Mouse (Mus musculus) monocyte, adult 2 months (primary cell): Measurements from ENCODE around the gene Dhh.
A peak's percentile ranks its signal among the peaks of the same experiment; 100 is the strongest.
"Not testable (repeated sequence)": the region's sequence is repeated elsewhere in the genome, so short reads cannot be mapped to it uniquely, and the experiment has no call there.

ENCODE experiments used
- DNase-seq, 2 experiments: peaks; one replicate each; pipeline ENCODE4 v3.0.0; 2022; ENCODE audit warnings: low spot score in 2 of 2, low read depth in 1 of 2

Gene Dhh

DNA sequence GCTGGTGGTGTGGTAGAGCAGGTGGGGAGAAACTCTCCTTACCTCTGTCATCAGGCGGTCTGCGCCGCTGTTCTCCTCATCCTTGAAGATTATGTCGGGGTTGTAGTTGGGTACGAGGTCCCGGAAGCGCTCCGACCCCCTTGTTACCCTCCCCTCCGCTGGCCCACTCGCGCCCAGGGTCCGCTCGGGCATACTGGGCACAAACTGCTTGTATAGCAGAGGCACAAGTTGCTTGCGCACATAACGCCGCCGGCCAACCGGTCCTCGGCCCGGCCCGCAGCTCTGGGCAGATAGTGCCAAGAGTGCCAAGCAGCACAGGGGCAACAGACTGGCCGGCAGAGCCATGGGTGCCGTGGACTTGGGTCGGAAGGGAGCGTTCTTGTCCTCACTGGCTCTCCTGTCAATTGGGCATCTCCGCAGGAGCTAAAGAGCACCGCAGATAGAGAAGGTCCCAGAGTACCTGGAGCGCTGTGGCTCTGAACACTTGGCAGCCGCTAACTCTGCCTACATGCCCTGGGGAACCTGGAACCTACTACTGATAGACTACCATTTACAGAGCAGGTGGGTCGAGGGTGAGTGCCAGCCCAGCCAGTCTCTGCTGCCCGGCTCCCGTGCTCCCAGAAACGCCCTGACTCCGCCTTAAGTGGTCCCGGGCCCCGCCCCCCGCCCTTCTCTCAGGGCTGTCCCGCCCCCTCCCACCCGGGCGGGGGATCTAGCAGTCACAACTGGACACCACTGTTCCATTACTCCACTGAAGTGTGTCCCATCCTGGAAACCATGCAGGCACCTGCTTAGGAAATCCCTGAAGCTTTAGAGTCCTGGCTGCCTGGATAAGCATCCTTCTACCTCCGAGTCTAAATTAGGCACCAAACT, at the start of gene Dhh:
TSS of gene Dhh (minus strand) at position 613 of the 873 bp plus-strand sequence.
- no peak for DNase-seq

DNA sequence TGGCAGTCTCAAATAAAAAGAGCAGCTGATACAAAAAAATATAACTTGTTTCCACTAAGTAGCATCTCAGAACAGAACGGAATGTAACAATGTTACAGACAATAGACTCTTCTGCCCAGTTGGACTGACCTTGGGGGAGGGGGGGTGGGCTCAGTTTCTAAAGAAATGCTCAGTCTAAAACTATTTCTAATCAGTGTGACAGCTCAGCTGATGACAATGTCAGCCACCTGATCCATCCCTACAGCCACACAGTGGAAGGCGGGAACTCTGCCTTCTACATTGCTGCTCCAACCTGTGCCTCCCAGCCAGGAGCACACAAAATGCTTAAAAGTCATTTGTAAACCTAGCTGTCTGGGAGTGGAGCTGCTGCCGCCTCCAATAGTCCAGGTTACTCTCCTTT, 49.5 kb upstream of the Dhh start:
- no peak for DNase-seq

DNA sequence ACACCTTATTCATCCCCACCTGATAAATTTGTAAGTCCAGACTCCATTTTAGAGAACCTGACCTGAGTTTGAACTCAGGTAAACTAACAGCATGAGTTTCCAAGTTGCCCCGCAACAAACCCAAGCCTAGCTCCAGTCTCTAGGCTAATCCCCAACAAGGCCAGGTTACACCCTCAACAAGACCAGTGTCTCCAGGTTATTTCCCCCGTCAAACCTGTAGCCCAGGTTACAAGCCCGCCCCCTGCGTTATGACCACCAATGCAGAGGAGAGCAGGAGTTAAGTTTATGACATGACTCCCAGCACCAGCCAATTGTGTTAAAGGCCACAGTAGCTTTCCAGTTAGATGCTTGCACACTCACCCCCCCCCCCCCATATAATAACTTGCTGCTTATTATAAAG, 44.8 kb upstream of the Dhh start:
- DNase-seq: no peak

DNA sequence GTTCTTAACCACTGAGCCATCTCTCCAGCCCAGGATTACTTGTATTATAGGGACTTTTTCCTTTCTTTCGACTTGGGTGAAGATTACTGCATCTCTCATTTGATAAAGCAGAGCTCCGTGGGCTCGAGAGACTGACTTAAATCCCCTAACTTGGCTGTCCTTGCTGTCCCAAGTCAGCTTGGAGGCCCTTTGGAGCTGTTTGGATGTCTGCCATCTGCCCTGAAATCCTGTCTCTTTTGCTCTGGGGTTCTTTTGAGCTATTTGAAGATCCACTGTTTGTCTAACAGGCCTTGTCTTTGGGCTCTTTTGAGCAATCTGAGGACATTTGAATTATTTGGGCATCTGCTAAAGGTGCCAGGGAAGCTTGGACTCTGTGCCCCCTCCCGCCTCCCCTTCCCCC, 43.7 kb upstream of the Dhh start:
- DNase-seq: no peak

DNA sequence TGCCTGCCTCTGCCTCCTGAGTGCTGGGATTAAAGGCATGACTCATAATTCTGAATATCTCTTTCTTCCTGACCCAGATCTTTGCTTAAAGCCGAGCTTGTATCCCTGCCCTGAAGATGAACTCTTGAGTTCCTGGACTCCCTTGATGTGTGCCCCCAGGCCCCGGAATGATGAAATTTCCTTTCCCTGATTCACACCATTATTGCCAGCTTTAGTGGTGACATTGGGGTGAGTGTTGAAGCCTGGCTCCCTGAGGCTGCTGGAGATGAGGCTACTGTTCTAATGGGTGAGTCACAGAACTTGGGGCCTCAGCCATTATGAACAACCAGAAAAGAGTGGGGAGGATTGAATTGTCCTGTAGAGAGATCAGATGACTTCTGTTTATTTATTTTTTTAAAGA, 43.2 kb upstream of the Dhh start:
- no peak for DNase-seq

DNA sequence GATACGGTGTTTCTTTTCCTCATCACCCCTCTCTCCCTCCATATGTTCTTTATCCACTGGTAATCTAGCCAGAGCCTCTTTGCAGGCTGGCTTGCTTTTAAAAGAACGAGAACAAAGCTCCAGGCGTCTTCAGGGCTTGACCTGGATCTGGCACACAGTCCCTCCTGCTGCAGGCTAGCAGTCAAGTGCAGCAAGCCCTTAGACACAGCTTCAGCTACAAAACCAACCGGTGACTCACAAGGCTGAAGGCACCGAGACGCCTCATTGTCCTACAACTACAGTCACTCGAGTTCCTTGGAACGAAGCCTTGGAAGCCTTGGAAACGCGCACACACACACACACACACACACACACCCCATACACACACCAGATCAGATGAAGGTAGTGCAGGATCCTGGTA, 42.5 kb upstream of the Dhh start:
- no peak for DNase-seq

DNA sequence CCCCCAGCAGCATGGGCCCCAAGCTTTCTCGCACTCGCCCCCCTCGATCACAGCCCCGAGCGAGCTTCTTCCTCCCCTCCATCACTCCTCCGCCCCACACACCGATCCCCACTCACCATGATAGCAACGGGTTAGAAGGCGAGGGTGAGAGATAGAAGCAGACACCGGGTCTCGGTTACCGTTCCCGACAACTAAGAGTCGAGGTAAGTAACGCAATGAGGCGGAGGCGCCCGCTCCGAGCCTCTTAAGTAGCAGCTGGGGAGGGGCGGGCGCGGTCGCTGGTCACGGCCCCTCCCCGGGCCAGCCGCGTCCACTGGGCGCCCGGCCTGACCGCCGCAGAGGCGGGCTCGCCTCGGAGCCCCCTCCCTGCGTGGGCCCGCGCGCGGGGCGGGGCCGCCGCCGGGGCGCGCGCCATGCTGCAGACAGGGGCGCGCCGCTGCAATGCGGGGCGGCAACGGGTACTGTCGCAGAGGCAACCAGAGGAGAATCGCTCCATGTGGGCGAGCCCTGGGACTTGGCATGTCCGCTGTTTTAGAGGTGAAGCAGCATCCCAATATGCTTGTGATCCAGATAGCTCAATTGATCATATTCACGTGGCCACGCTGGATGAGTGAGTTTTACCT, 36.0 kb upstream of the Dhh start, which contains the start of gene Tuba1b:
TSS of gene Tuba1b (minus strand) at position 349 of the 623 bp plus-strand sequence.
- DNase-seq: peak; percentile 76 to 79

DNA sequence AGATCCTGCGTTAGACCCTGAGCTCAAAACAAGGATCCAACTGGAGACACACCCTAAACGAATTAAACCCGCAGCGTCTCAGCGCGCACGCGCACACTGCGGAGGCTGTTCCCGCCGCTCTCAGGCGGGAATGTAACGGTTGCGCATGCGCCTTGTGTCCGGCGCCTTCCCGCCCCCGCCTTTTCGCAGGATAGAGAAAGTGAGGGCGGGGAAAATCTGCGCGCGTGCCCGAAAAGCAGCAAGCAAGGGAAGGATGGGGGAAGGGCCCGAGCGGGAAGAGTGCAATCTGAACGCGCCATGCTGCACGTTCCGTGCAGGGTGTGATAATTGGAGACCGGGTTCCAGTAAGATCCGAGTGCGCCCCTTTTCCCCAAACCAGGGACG, 35.5 kb upstream of the Dhh start:
- peak; percentile 80 to 85 for DNase-seq

DNA sequence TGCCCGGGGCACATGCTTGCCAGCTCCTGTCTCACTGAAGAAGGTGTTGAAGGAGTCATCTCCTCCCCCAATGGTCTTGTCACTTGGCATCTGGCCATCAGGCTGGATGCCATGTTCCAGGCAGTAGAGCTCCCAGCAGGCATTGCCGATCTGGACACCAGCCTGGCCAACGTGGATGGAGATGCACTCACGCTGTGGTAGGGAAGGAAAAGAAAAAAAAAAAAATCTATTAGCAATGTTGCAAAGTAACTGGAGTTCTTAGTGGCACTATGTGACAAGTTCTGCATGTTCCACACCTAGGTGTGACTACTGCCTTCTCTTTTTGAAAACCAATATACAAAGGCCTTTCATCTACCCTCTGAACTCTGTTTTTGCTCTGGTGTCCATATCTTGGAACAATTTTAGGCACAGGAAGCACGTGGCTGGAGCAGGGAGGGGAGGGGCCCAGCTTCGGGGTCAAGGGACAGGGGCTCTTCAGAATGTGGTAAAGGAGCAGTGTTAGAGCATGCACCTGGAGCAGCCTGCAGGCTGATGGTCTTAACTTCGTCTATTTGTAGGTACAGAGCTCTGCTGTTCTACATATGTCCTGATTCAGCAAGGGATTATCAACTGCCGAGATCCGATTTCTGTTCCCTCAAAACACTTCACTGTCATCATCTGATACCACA, 34.8 kb upstream of the Dhh start:
- not testable (repeated sequence) for DNase-seq

DNA sequence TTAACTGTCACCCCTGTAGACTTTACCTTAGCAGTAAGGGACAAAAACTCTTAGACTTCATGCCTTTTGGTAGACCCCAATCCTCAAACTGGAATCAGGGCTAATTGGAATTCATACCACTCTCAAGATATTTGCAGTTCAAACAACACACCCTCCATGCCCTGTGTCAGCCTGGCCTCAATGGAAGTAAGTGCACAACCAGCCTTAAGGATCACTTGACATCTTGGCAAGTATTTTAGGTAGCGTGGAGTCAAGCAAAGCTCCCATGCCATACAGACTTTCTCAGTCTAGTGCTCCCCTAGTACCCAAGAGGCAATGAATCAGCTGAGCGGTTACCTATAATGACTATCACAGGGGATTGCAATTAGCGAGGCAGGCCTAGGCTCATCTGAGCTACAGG, 32.7 kb upstream of the Dhh start:
- no peak for DNase-seq

DNA sequence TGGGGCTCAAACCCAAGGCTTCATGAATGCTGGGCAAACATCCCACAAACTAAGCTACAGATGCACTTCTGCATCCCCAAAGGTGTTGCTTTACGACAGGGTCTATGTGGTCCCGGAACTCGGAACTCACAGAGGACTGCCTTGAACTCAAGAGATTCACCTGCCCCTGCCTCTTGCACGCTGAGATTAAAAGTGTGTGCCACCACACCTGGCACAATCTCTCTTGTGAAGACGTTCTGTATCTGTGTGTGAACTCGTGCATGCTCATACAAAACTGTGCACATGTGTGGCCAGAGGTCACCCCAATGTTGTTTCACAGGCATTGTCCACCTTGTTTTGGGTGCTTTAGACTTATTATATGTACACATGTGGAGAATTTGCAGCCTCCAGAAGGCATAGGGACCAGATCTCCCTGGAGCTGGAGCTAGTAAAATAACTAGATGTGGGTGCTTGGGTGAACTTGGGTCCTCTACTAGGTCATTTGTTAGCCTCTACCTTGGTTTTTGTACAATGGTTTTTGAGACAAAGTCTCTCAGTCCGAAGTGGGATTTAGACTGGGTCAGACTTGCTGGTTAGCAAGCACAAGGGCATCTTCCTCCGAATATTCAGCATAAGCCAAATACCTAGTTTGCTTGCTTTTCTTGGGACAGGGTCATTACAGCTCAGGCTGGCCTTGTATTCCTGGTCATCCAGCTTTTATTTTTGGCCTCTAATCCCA, 31.8 kb upstream of the Dhh start:
- no peak for DNase-seq

DNA sequence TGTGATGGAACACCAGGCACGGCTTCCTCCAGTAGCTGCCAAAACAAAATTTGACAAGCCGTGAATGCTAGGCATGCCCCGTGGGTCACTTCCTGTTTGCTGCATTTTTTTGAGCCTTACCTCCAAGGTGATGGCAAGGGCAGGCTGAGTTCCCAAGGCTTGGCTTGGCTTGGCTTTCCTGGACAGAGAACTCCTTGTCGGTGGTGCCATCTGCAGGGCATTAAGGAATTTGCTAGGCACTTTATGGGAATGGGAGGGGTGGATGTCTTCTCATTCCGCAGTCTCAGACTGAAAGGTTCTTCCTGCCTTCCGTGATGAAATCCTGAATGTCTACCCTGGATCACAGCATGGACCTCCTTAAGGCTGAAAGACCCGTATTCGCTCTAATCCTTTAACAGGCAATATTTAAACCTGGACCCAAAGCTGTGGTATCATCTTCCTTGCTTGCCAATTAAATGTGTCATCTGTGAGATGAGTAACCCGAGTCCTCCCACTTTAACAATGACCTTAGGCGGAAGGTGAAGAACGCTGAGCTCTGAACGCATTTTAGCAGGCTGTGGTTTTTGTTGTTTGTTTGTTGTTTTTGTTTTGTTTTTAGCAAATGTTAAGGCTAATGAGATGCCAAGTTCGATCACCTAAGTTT, 30.4 kb upstream of the Dhh start:
- no peak for DNase-seq

DNA sequence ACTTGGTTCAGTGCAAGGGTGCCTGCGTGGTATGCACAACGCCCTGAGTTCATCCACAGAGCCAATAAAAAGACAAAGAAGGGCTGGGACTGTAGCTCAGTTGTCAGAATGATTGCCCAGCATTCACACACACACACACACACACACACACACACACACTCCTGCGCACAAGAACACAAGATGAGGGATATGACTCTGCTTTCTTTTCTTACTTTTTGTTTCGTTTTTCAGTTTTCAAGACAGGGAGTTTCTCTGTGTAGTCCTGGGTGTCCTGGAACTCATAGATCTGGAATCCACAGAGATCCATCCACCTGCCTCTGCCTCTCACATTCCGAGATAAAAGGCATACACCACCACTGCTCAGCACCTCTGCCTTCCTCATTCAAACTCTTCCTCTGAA, 29.2 kb upstream of the Dhh start:
- no peak for DNase-seq

DNA sequence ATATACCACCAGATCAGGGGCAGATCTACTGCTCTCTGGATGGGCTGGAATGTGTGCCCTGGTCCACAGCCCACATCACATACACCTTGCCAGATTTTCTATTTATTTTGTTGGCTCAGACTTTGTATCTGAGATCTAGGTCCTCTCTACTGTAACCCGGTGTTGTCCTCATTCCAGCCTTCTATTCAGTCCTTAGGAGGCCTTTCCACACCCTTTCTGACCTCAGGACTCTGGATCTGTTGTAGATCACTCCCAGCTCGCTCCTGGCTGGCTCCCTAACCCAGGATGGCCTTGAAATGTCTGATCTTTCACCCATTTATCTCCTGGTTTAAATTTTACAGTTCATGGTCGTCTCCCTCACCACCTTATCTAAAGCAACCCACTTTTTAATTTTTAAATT, 26.3 kb upstream of the Dhh start:
- no peak for DNase-seq

DNA sequence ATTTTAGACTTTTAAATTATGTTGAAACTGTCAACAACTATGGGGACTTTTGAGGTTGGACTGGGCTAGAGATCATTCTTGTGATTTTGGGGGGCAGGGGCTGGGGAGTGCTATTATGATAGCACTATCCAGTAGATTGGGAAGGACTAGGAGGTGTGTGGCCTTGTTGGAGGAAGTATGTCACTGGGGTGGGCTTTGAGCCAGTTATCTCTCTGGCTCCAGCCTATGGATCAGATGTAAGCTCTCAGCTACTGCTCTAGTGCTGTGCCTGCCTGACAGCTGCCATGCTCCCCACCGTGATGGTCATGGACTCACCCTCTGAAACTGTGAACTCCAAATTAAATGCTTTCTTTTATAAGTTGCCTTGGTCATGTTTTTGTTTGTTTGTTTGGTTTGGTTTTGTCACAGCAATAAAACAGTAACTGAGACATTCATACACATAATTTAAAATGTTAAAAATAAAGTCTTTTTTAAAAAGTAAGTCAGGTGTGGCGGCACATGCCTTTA, 24.7 kb upstream of the Dhh start:
- DNase-seq: no peak

DNA sequence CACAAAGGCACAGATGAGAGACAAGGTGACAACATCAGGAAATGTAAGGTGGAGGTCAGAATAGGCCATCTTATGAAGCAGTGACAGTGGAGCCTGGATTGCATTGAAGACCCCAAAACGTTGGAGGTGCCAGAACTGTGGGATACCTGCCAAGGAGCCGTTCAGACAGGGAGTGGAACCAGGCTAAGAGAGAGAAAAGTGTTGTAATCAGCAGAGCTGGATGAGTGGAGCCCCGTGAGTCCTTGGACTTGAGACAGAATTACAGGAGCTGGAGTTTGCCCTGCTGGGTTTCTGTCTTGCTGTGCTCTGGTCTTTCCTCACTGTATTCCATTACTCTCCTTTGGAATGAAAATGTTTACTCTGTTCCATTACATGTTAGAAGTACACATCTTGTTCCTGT, 24.2 kb upstream of the Dhh start:
- no peak for DNase-seq

DNA sequence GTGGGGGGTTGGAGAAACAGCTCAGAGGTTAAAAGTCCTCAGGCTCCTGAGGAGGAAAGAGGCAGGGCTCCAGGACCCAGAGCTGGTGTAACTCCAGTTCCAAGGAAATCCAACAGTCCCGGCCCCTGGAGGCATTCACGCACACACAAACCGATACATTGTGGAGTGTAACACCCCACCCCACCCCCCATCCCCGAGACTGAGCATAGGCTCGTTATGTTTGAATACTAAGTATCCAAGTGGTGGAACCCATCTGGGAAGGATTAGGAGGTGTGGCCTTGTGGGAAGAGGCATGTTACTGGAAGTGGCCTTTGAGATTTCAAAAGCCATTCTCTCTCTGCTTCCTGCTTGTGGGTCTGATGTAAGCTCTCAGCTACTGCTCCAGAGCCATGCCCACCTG, 23.2 kb upstream of the Dhh start:
- DNase-seq: no peak

DNA sequence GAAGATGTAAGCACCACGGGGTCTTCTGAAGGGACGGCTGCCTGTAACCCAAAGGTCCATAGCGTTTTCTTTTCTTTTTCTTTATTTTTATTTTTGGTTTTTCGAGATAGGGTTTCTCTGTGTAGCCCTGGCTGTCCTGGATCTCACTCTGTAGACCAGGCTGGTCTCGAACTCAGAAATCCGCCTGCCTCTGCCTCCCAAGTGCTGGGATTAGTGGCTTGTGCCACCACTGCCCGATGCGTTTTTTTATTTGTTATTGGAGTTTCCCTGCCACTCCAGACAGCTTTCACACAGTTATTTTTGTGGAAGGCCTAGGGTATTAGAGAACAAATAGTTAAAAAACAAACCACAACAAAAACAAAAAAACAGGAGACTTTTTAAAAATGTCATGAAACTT, 20.2 kb upstream of the Dhh start:
- DNase-seq: not testable (repeated sequence)

DNA sequence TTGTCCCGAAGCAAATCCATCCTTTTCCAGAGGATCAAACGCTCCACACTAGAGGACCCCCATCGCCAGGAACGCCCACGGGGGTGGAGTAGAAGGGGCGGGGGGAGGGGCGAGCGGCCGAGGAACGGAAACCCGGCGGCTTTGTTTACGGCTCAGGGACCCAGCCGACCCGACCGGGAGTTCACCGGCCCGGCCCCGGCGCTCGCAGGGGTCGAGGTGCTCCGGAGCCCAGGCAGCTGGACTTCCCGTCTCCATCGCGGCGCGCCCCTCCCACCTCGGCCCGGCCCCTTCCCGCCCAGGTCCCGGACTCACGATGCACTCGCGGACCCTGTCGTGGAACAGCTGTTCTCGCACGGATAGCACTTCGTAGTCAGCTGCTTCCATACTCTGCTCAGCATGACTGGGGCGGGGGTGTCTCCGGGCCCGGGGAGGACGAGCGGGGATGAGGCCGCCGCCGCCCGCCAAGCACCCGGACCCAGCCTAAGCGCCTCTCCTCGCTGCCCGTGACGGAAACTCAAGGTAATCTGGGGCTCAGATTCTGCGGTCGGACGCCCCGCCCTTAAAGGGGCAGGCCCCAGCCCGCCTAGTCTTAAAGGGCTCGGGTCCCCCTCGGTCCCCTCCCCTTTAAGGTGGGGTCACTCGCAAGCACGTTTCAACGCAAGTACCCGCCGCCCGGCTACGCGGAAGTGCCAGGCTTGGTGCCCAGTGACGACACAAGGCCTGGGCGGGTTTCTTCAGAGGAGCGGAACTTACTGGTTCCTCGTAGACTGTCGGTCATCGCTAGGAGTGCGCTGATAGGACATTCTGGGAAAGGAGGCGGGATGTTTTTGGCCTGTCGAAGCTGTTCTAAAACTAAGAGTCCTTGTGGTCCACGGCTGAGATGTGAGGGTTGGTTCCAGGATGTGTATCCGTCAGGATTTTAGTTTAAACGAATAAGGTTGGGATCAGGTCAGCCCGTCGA, 19.5 kb upstream of the Dhh start, which contains the start of gene Lmbr1l:
TSS of gene Lmbr1l (minus strand) at position 694 of the 961 bp plus-strand sequence.
- peak; percentile 96 to 98 for DNase-seq

DNA sequence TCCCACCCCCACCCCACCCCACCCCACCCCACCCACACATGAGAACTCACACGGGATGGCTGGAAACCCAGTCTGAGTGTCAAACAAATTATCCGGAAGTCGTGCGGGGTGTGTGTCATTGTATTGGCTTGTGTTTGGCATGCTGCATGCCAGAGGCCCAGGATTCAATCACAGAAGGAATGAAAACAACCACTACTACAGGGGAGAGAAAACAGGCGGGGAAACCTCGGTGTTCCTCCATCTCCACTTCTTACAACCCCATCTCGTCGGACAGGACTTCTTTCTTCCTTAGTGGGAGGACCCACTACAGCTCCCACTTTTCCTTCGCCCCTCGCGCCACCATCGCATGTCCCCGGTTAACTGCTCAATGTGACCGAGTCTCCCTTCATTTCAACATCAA, 18.8 kb upstream of the Dhh start:
- no peak for DNase-seq
